Mouse (Mus musculus): ENCODE results near the gene Irx2. TPM values are rescaled to one million over a fixed set of nuclear protein-coding genes. Genes with fewer than 3 reads are reported as not detected.

Gene Irx2
- total RNA-seq, 2 experiments from 2014 or later, result not detected

GRCm38 (mm10) chr13:72628935-72629631, 463 bp downstream of the Irx2 start:
- DNase-seq, result peak; percentile 26
- H3K27ac ChIP-seq, result no peak overlapping the region

GRCm38 (mm10) chr13:72629806-72630205, 1.2 kb downstream of the Irx2 start:
- intact Hi-C loops (cut with DNase I), result no loop called here
- no peak for TF ChIP-seq CTCF (IDR thresholded peaks at IDR 0.05)
- Histone ChIP-seq H3K4me3 (no peak overlapping the region), H3K27ac (no peak overlapping the region)
- DNase-seq, result no peak

More at GRCm38 (mm10) chr13:72628935-72629631, 463 bp downstream of the Irx2 start:
- TF ChIP-seq CTCF (IDR thresholded peaks at IDR 0.05), result no peak
- intact Hi-C loops (cut with DNase I), result no loop called here
- peak overlapping the region; percentile 68 for H3K4me3 ChIP-seq

- no peak for DNase-seq
- H3K4me3 ChIP-seq, result no peak overlapping the region
- intact Hi-C loops (cut with DNase I), result no loop called here
- TF ChIP-seq CTCF (IDR thresholded peaks at IDR 0.05), result no peak
- H3K27ac ChIP-seq, result no peak overlapping the region
These were observed 2.1 kb downstream of the Irx2 start for GRCm38 (mm10) chr13:72630501-72631372.

- intact Hi-C loops (cut with DNase I), result no loop called here
- H3K4me3 ChIP-seq, result peak overlapping the region; percentile 26; the same call in 1 of the 2 replicates
- no peak for DNase-seq
These were observed 2.9 kb downstream of the Irx2 start for GRCm38 (mm10) chr13:72631373-72632021.

GRCm38 (mm10) chr13:72632361-72632760, 3.7 kb downstream of the Irx2 start:
- no peak overlapping the region for H3K4me3 ChIP-seq
- intact Hi-C loops (cut with DNase I), result no loop called here
- H3K27ac ChIP-seq, result no peak overlapping the region
- DNase-seq, result no peak
- TF ChIP-seq CTCF (IDR thresholded peaks at IDR 0.05), result no peak

More at GRCm38 (mm10) chr13:72631373-72632021, 2.9 kb downstream of the Irx2 start:
- TF ChIP-seq CTCF (IDR thresholded peaks at IDR 0.05), result no peak
- no peak overlapping the region for H3K27ac ChIP-seq

- TF ChIP-seq CTCF (IDR thresholded peaks at IDR 0.05), result no peak
- intact Hi-C loops (cut with DNase I), result no loop called here
- H3K27ac ChIP-seq, result no peak overlapping the region
- DNase-seq, result no peak
- no peak overlapping the region for H3K4me3 ChIP-seq
These were observed 4.5 kb downstream of the Irx2 start for GRCm38 (mm10) chr13:72633097-72633496.

GRCm38 (mm10) chr13:72634752-72635315, 6.2 kb downstream of the Irx2 start:
- DNase-seq, result no peak
- no peak overlapping the region for H3K27ac ChIP-seq
- no peak overlapping the region for H3K4me3 ChIP-seq
- no peak for TF ChIP-seq CTCF (IDR thresholded peaks at IDR 0.05)
- intact Hi-C loops (cut with DNase I), result no loop called here

GRCm38 (mm10) chr13:72636331-72636851, 7.8 kb downstream of the Irx2 start:
- no peak for TF ChIP-seq CTCF (IDR thresholded peaks at IDR 0.05)
- no peak for DNase-seq
- Histone ChIP-seq H3K4me3 (no peak overlapping the region), H3K27ac (no peak overlapping the region)
- intact Hi-C loops (cut with DNase I), result no loop called here

GRCm38 (mm10) chr13:72637536-72637935, 8.9 kb downstream of the Irx2 start:
- intact Hi-C loops (cut with DNase I), result no loop called here
- Histone ChIP-seq H3K4me3 (no peak overlapping the region), H3K27ac (no peak overlapping the region)
- DNase-seq, result no peak
- no peak for TF ChIP-seq CTCF (IDR thresholded peaks at IDR 0.05)

- no peak for TF ChIP-seq CTCF (IDR thresholded peaks at IDR 0.05)
- H3K27ac ChIP-seq, result no peak overlapping the region
- no peak for DNase-seq
- H3K4me3 ChIP-seq, result peak overlapping the region; percentile 68
- intact Hi-C loops (cut with DNase I), result no loop called here
These were observed 9.9 kb downstream of the Irx2 start for GRCm38 (mm10) chr13:72638401-72639130.

- intact Hi-C loops (cut with DNase I), result no loop called here
- Histone ChIP-seq H3K27ac (no peak overlapping the region), H3K4me3 (peak overlapping the region; percentile 68)
- peak; percentile 21 for DNase-seq
- TF ChIP-seq CTCF (IDR thresholded peaks at IDR 0.05), result no peak
These were observed 11.0 kb downstream of the Irx2 start for GRCm38 (mm10) chr13:72639441-72640130.

Data from gastrocnemius, adult 2 months (tissue).